ENCODE assay signal across 27 mouse cellular contexts in genomic region chr9:65621196-65621595, GRCm38 (mm10). TPM values are rescaled to one million over a fixed set of nuclear protein-coding genes. Genes with fewer than 3 reads are reported as not detected.
DNase-seq lines count a peak whose midpoint lies in the region; ATAC-seq and TF ChIP-seq lines count a peak whose summit lies in the region.
"Had no signal": no experiment of that assay in that cellular context is flagged by ENCODE, and none has a peak within 500 bp of the region (broad histone marks: within the 10 kb centered on the region; RNA-seq: fewer than 3 reads in every experiment).

No protein-coding gene starts in this region.

- no peaks in the 10 kb centered on the region for H3K36me3 ChIP-seq in thymus, adult 2 months (ENCODE audit: control insufficient read depth, insufficient read depth, low read length)
- no peaks in the 10 kb centered on the region for H3K36me3 ChIP-seq in hindbrain, postnatal 0 days (ENCODE audit: insufficient read depth, low read length)
- H3K36me3 ChIP-seq: embryonic facial prominence, embryonic 12.5 days; embryonic facial prominence, embryonic 15.5 days; forebrain, embryonic 12.5 days; forebrain, embryonic 15.5 days; heart, embryonic 12.5 days; heart, embryonic 15.5 days; hindbrain, embryonic 10.5 days; hindbrain, embryonic 13.5 days had no signal

- no peak overlapping the region for H3K4me2 ChIP-seq in hindbrain, postnatal 0 days (ENCODE audit: low read depth, low read length)
- H3K4me2 ChIP-seq: embryonic facial prominence, embryonic 12.5 days; embryonic facial prominence, embryonic 15.5 days; forebrain, embryonic 12.5 days; forebrain, embryonic 15.5 days; heart, embryonic 12.5 days; heart, embryonic 15.5 days; hindbrain, embryonic 13.5 days had no signal

- no peak for ATAC-seq in hindbrain, postnatal 0 days
- ATAC-seq: CD4-positive, CD25-positive, alpha-beta regulatory T cell, adult 4 months; forebrain, embryonic 15.5 days had no signal

- H3K27ac ChIP-seq in thymus, adult 2 months (ENCODE audit: control insufficient read depth, insufficient read depth, low read length): no peak overlapping the region
- no peak overlapping the region for H3K27ac ChIP-seq in hindbrain, postnatal 0 days
- H3K27ac ChIP-seq: embryonic facial prominence, embryonic 12.5 days; embryonic facial prominence, embryonic 15.5 days; forebrain, embryonic 12.5 days; forebrain, embryonic 15.5 days; heart, embryonic 15.5 days; hindbrain, embryonic 10.5 days; hindbrain, embryonic 13.5 days had no signal

- no peak overlapping the region for H3K4me3 ChIP-seq in thymus, adult 2 months (ENCODE audit: control insufficient read depth, insufficient read depth, low read length)
- no peak overlapping the region for H3K4me3 ChIP-seq in hindbrain, postnatal 0 days (ENCODE audit: low read length)
- H3K4me3 ChIP-seq: embryonic facial prominence, embryonic 12.5 days; embryonic facial prominence, embryonic 15.5 days; forebrain, embryonic 12.5 days; forebrain, embryonic 15.5 days; heart, embryonic 12.5 days; heart, embryonic 15.5 days; hindbrain, embryonic 10.5 days; hindbrain, embryonic 13.5 days had no signal

- TF ChIP-seq CTCF in thymus, adult 2 months (IDR thresholded peaks at IDR 0.05; ENCODE audit: borderline replicate concordance, control insufficient read depth, extremely low read depth, insufficient read depth, low read length, poor library complexity): no peak
- TF ChIP-seq CTCF in hindbrain, postnatal 0 days (IDR thresholded peaks at IDR 0.05; ENCODE audit: low read depth): no peak

- no peaks in the 10 kb centered on the region for H3K27me3 ChIP-seq in thymus, adult 2 months (ENCODE audit: control insufficient read depth, insufficient read depth, low read length)
- H3K27me3 ChIP-seq in hindbrain, postnatal 0 days (ENCODE audit: insufficient read depth, low read length): no peaks in the 10 kb centered on the region
- H3K27me3 ChIP-seq: embryonic facial prominence, embryonic 12.5 days; embryonic facial prominence, embryonic 15.5 days; forebrain, embryonic 15.5 days; heart, embryonic 12.5 days; heart, embryonic 15.5 days had no signal

- no peaks in the 10 kb centered on the region for H3K9me3 ChIP-seq in hindbrain, postnatal 0 days (ENCODE audit: low read length)
- H3K9me3 ChIP-seq: embryonic facial prominence, embryonic 12.5 days; embryonic facial prominence, embryonic 15.5 days; forebrain, embryonic 12.5 days; forebrain, embryonic 15.5 days; heart, embryonic 12.5 days; heart, embryonic 15.5 days; hindbrain, embryonic 10.5 days; hindbrain, embryonic 13.5 days had no signal

- DNase-seq in thymus, adult 2 months: peak; percentile 30
- no peak for DNase-seq in thymus, adult 18-20 months
- DNase-seq in thymus, postnatal 14 days: peak; percentile 53
- DNase-seq in thymus, postnatal 4 days: peak; percentile 55
- no peak for DNase-seq in neural tube, embryonic 10.5 days (ENCODE audit: extremely low spot score, low spot score)
- DNase-seq in hindbrain, postnatal 0 days (ENCODE audit: low spot score): no peak
- DNase-seq: adrenal gland, adult 2 months; adrenal gland, postnatal 14 days; cerebellum, adult 11 months; cerebellum, adult 2 months; cerebellum, adult 9-11 months; cerebellum, postnatal 25 days; gastrocnemius, postnatal 25 days; heart, adult 18-20 months; heart, postnatal 10 days; heart, postnatal 36 days had no signal

- no peak overlapping the region for H3K9ac ChIP-seq in hindbrain, postnatal 0 days (replicated peaks; ENCODE audit: low read length)
- H3K9ac ChIP-seq: embryonic facial prominence, embryonic 12.5 days; embryonic facial prominence, embryonic 15.5 days; forebrain, embryonic 12.5 days; forebrain, embryonic 15.5 days; heart, embryonic 12.5 days; heart, embryonic 15.5 days; hindbrain, embryonic 13.5 days had no signal

- 86% methylated on average over 4 of the region's 4 CpGs for WGBS in thymus, adult 2 months
- 87% methylated on average over 4 of the region's 4 CpGs for WGBS in hindbrain, postnatal 0 days

- H3K4me1 ChIP-seq in thymus, adult 2 months (replicated peaks; ENCODE audit: control insufficient read depth, insufficient read depth, low read length): peaks cover 9% of the 10 kb centered on the region
- no peaks in the 10 kb centered on the region for H3K4me1 ChIP-seq in hindbrain, postnatal 0 days (ENCODE audit: insufficient read depth, low read length)
- H3K4me1 ChIP-seq: embryonic facial prominence, embryonic 12.5 days; embryonic facial prominence, embryonic 15.5 days; forebrain, embryonic 12.5 days; forebrain, embryonic 15.5 days; heart, embryonic 15.5 days; hindbrain, embryonic 13.5 days had no signal

- no peak for TF ChIP-seq POLR2A in thymus, adult 2 months (IDR thresholded peaks at IDR 0.05; ENCODE audit: control insufficient read depth, extremely low read depth, insufficient read depth, low read length, poor library complexity)

RNA-seq across cellular contexts. Expression of gene Rbpms2, which starts 8.3 kb away (rescaled TPM):
- 10.5 and 11.5 TPM in 2 replicates for polyA plus RNA-seq in thymus, adult 2 months (2012; rRNA removed)
- total RNA-seq in hindbrain, postnatal 0 days (2014; rRNA removed): 3.3 and 5.9 TPM in 2 replicates
- 3.8 and 5.1 TPM in 2 replicates for polyA plus RNA-seq in hindbrain, postnatal 0 days (2015; fragmentation: Nextera tagmentation; extraction: Ambion mirVana)
- total RNA-seq: MEL had no signal

RNA-seq across cellular contexts. Expression of gene Pif1, which starts 34.2 kb away (rescaled TPM):
- polyA plus RNA-seq in thymus, adult 2 months (2012; rRNA removed): 37.5 and 55.4 TPM in 2 replicates
- total RNA-seq in hindbrain, postnatal 0 days (2014; rRNA removed): 3.5 and 15.2 TPM in 2 replicates
- polyA plus RNA-seq in hindbrain, postnatal 0 days (2015; fragmentation: Nextera tagmentation; extraction: Ambion mirVana): 2.4 and 2.9 TPM in 2 replicates
- total RNA-seq: gastrocnemius, adult 8-10 months; gastrocnemius, postnatal 25 days; heart, adult 18-20 months had no signal

RNA-seq across cellular contexts. Expression of gene Plekho2, which starts 41.4 kb away (rescaled TPM):
- 37.9 and 38.8 TPM in 2 replicates for polyA plus RNA-seq in thymus, adult 2 months (2012; rRNA removed)
- 12.7 and 17.9 TPM in 2 replicates for total RNA-seq in hindbrain, postnatal 0 days (2014; rRNA removed)
- 7.0 and 7.8 TPM in 2 replicates for polyA plus RNA-seq in hindbrain, postnatal 0 days (2015; fragmentation: Nextera tagmentation; extraction: Ambion mirVana)

RNA-seq across cellular contexts. Expression of gene Oaz2, which starts 46.6 kb away (rescaled TPM):
- polyA plus RNA-seq in thymus, adult 2 months (2012; rRNA removed): 58.6 and 68.1 TPM in 2 replicates
- total RNA-seq in hindbrain, postnatal 0 days (2014; rRNA removed): 274 and 284 TPM in 2 replicates
- polyA plus RNA-seq in hindbrain, postnatal 0 days (2015; fragmentation: Nextera tagmentation; extraction: Ambion mirVana): 365 and 387 TPM in 2 replicates

Comparison
In these comparisons a context has a peak if more than half of its experiments do, and no peak if none do; other contexts are left out.
1. DNase-seq: peak in thymus, adult 2 months (single experiment), thymus, postnatal 14 days (single experiment) and thymus, postnatal 4 days (single experiment); none in thymus, adult 18-20 months (0 of 2), neural tube, embryonic 10.5 days (single experiment) and hindbrain, postnatal 0 days (single experiment).